Mouse (Mus musculus): ENCODE results near the gene Eef2. TPM values are rescaled to one million over a fixed set of nuclear protein-coding genes. Genes with fewer than 3 reads are reported as not detected.
A peak's percentile ranks its signal among the peaks of the same experiment; 100 is the strongest.

Gene Eef2
- polyA plus RNA-seq, 1 experiment from 2014 or later: 509 TPM

- Histone ChIP-seq H3K27ac (ENCODE audit: low read length) (peak overlapping the region; percentile 96), H3K9ac (replicated peaks; ENCODE audit: low read depth) (peak overlapping the region; percentile 93), H3K36me3 (ENCODE audit: insufficient read depth, low read length) (no peaks in the 10 kb centered on the region), H3K9me3 (ENCODE audit: low read length) (no peaks in the 10 kb centered on the region), H3K4me2 (replicated peaks; ENCODE audit: low read depth, low read length) (peak overlapping the region; percentile 90), H3K4me1 (ENCODE audit: insufficient read depth, low read depth, low read length) (peaks cover 46% of the 10 kb centered on the region), H3K4me3 (ENCODE audit: low read depth, low read length) (peak overlapping the region; percentile 98), H3K27me3 (replicated peaks; ENCODE audit: insufficient read depth, low read length) (no peaks in the 10 kb centered on the region)
- DNase-seq (ENCODE audit: low spot score): peak; percentile 99
- WGBS: 0% methylated on average over 69 of the region's 89 CpGs
- peak; percentile 88 for ATAC-seq
- TF ChIP-seq EP300 (IDR thresholded peaks at IDR 0.05) (no peak), CTCF (IDR thresholded peaks at IDR 0.05) (no peak)
Measured at GRCm38 (mm10) chr10:81137252-81138130, 38.9 kb upstream of the Eef2 start.

GRCm38 (mm10) chr10:81138131-81138782, 38.2 kb upstream of the Eef2 start:
- ATAC-seq (no peak), DNase-seq (ENCODE audit: low spot score) (peak; percentile 79)
- H3K36me3 ChIP-seq (ENCODE audit: insufficient read depth, low read length): no peaks in the 10 kb centered on the region
- peak overlapping the region; percentile 95 for H3K27ac ChIP-seq (ENCODE audit: low read length)
- peak; percentile 13; the same call in 1 of the 2 replicates for TF ChIP-seq EP300 (IDR thresholded peaks at IDR 0.05)
- TF ChIP-seq CTCF (IDR thresholded peaks at IDR 0.05): peak; percentile 27
- H3K9ac ChIP-seq (replicated peaks; ENCODE audit: low read depth): peak overlapping the region; percentile 76
- H3K27me3 ChIP-seq (replicated peaks; ENCODE audit: insufficient read depth, low read length): no peaks in the 10 kb centered on the region
- peaks cover 51% of the 10 kb centered on the region for H3K4me1 ChIP-seq (ENCODE audit: insufficient read depth, low read depth, low read length)
- peak overlapping the region; percentile 68 for H3K4me2 ChIP-seq (replicated peaks; ENCODE audit: low read depth, low read length)
- no peaks in the 10 kb centered on the region for H3K9me3 ChIP-seq (ENCODE audit: low read length)
- peak overlapping the region; percentile 79 for H3K4me3 ChIP-seq (ENCODE audit: low read depth, low read length)
- under 1% methylated on average over 15 of the region's 24 CpGs for WGBS

- H3K4me2 ChIP-seq (replicated peaks; ENCODE audit: low read depth, low read length): peak overlapping the region; percentile 68
- 41% methylated on average over 11 of the region's 11 CpGs for WGBS
- peaks cover 51% of the 10 kb centered on the region for H3K4me1 ChIP-seq (ENCODE audit: insufficient read depth, low read depth, low read length)
- peak overlapping the region; percentile 79 for H3K4me3 ChIP-seq (ENCODE audit: low read depth, low read length)
- TF ChIP-seq CTCF (IDR thresholded peaks at IDR 0.05) (no peak), EP300 (IDR thresholded peaks at IDR 0.05) (no peak)
- peaks cover 2% of the 10 kb centered on the region; the same call in 1 of the 2 replicates for H3K36me3 ChIP-seq (ENCODE audit: insufficient read depth, low read length)
- peak overlapping the region; percentile 95 for H3K27ac ChIP-seq (ENCODE audit: low read length)
- ATAC-seq: no peak
- H3K27me3 ChIP-seq (replicated peaks; ENCODE audit: insufficient read depth, low read length): no peaks in the 10 kb centered on the region
- no peaks in the 10 kb centered on the region for H3K9me3 ChIP-seq (ENCODE audit: low read length)
- peak overlapping the region; percentile 76 for H3K9ac ChIP-seq (replicated peaks; ENCODE audit: low read depth)
- DNase-seq (ENCODE audit: low spot score): no peak
Measured at GRCm38 (mm10) chr10:81138821-81139528, 37.5 kb upstream of the Eef2 start.

GRCm38 (mm10) chr10:81139529-81139846, 36.9 kb upstream of the Eef2 start:
- Histone ChIP-seq H3K27ac (ENCODE audit: low read length) (peak overlapping the region; percentile 39; the same call in 1 of the 2 replicates), H3K4me3 (ENCODE audit: low read depth, low read length) (peak overlapping the region; percentile 17; the same call in 1 of the 2 replicates), H3K9me3 (ENCODE audit: low read length) (no peaks in the 10 kb centered on the region), H3K27me3 (replicated peaks; ENCODE audit: insufficient read depth, low read length) (no peaks in the 10 kb centered on the region), H3K4me1 (ENCODE audit: insufficient read depth, low read depth, low read length) (peaks cover 50% of the 10 kb centered on the region), H3K36me3 (ENCODE audit: insufficient read depth, low read length) (peaks cover 6% of the 10 kb centered on the region; the same call in 1 of the 2 replicates), H3K9ac (replicated peaks; ENCODE audit: low read depth) (peak overlapping the region; percentile 10; the same call in 1 of the 2 replicates), H3K4me2 (replicated peaks; ENCODE audit: low read depth, low read length) (peak overlapping the region; percentile 68)
- no peak for TF ChIP-seq CTCF (IDR thresholded peaks at IDR 0.05)
- no peak for TF ChIP-seq EP300 (IDR thresholded peaks at IDR 0.05)
- WGBS: 68% methylated on average over 4 of the region's 4 CpGs
- DNase-seq (ENCODE audit: low spot score): no peak
- no peak for ATAC-seq

- Histone ChIP-seq H3K36me3 (ENCODE audit: insufficient read depth, low read length) (peaks cover 11% of the 10 kb centered on the region; the same call in 1 of the 2 replicates), H3K9me3 (ENCODE audit: low read length) (no peaks in the 10 kb centered on the region), H3K9ac (replicated peaks; ENCODE audit: low read depth) (peak overlapping the region; percentile 10), H3K4me3 (ENCODE audit: low read depth, low read length) (peak overlapping the region; percentile 17), H3K4me2 (replicated peaks; ENCODE audit: low read depth, low read length) (peak overlapping the region; percentile 68), H3K27ac (ENCODE audit: low read length) (peak overlapping the region; percentile 39), H3K27me3 (replicated peaks; ENCODE audit: insufficient read depth, low read length) (no peaks in the 10 kb centered on the region), H3K4me1 (ENCODE audit: insufficient read depth, low read depth, low read length) (peaks cover 45% of the 10 kb centered on the region)
- ATAC-seq (no peak), DNase-seq (ENCODE audit: low spot score) (no peak)
- WGBS: 29% methylated on average over 8 of the region's 8 CpGs
- no peak for TF ChIP-seq CTCF (IDR thresholded peaks at IDR 0.05)
- TF ChIP-seq EP300 (IDR thresholded peaks at IDR 0.05): no peak
Measured at GRCm38 (mm10) chr10:81140005-81140404, 36.4 kb upstream of the Eef2 start.
